Mouse (Mus musculus) CH12.LX (cell line): ENCODE data around the gene Tchp. TPM values are rescaled to one million over a fixed set of nuclear protein-coding genes. Genes with fewer than 3 reads are reported as not detected.

Experiments
- DNase-seq: peaks from one replicate; pipeline ENCODE4 v3.0.0-alpha.2; 2013; ENCODE audit errors: extremely low read depth
- H3K27ac ChIP-seq: 2 replicates; pipeline ENCODE4 v1.5.1; 2012; ENCODE audit warnings: low read depth, mild to moderate bottlenecking, control low read depth, moderate library complexity; ENCODE audit not compliant: insufficient read depth
- H3K27me3 ChIP-seq: replicated peaks from 2 replicates; pipeline ENCODE3; 2012; ENCODE audit warnings: inconsistent platforms
- H3K36me3 ChIP-seq, 2 experiments: replicated peaks in 1 of 2; 2 replicates each; pipeline versions ENCODE3 to v1.6.1; 2012; ENCODE audit warnings: inconsistent platforms in 1 of 2, low read length in 1 of 2, mild to moderate bottlenecking in 1 of 2, mixed read lengths in 1 of 2, moderate library complexity in 1 of 2; ENCODE audit not compliant: control insufficient read depth in 1 of 2, insufficient read depth in 1 of 2
- H3K4me1 ChIP-seq, 2 experiments: 2 replicates each; pipeline ENCODE4 v1.6.1; 2012; ENCODE audit warnings: inconsistent platforms in 1 of 2, moderate library complexity in 1 of 2; ENCODE audit not compliant: insufficient read depth in 2 of 2, control insufficient read depth in 1 of 2
- H3K4me2 ChIP-seq: 2 replicates; pipeline ENCODE4 v1.6.1; 2012; ENCODE audit warnings: low read depth, mild to moderate bottlenecking, control low read depth; ENCODE audit not compliant: poor library complexity, insufficient read depth, severe bottlenecking
- H3K4me3 ChIP-seq, 3 experiments: fragments of 150-350 bp in 1 of 3; sonication (generic) in 1 of 3; replicated peaks in 1 of 3; 2 replicates each; pipeline versions ENCODE3 to v1.5.1; 2011 to 2012; ENCODE audit warnings: low read depth in 2 of 3, low read length in 2 of 3, mild to moderate bottlenecking in 2 of 3, moderate library complexity in 2 of 3, control low read depth in 1 of 3, improper control_type of control experiment in 1 of 3, inconsistent platforms in 1 of 3, mixed read lengths in 1 of 3; ENCODE audit not compliant: poor library complexity in 1 of 3
- H3K79me2 ChIP-seq: replicated peaks from 2 replicates; pipeline ENCODE4 v1.6.1; 2012; ENCODE audit warnings: mild to moderate bottlenecking, moderate library complexity; ENCODE audit not compliant: control insufficient read depth, poor library complexity, insufficient read depth, severe bottlenecking; ENCODE audit errors: extremely low read depth
- H3K9ac ChIP-seq: 2 replicates; pipeline ENCODE4 v1.6.1; 2012; ENCODE audit warnings: low read depth, mild to moderate bottlenecking, control low read depth, moderate library complexity; ENCODE audit not compliant: insufficient read depth
- H3K9me3 ChIP-seq: replicated peaks from 2 replicates; pipeline ENCODE3; 2012; ENCODE audit warnings: low read length, inconsistent platforms, mixed read lengths
- CHD1 ChIP-seq: IDR thresholded peaks from 2 replicates; pipeline ENCODE4 v1.6.1; 2012; ENCODE audit warnings: low read depth, low read length, improper control_type of control experiment, inconsistent platforms
- CTCF ChIP-seq, 2 experiments: IDR thresholded peaks in 1 of 2; conservative IDR thresholded peaks in 1 of 2; 2 replicates each; pipeline ENCODE4 v1.5.1; 2011 to 2012; ENCODE audit warnings: low read depth in 2 of 2, low read length in 2 of 2, improper control_type of control experiment in 1 of 2, inconsistent platforms in 1 of 2, mild to moderate bottlenecking in 1 of 2, moderate library complexity in 1 of 2
- E2F4 ChIP-seq: IDR thresholded peaks from 2 replicates; pipeline ENCODE4 v1.6.1; 2011; ENCODE audit warnings: low read depth, low read length, improper control_type of control experiment; ENCODE audit not compliant: insufficient replicate concordance
- ELF1 ChIP-seq: IDR thresholded peaks from 2 replicates; pipeline ENCODE4 v1.6.1; 2014; ENCODE audit warnings: low read depth, mild to moderate bottlenecking, inconsistent platforms, low read length, improper control_type of control experiment
- EP300 ChIP-seq: IDR thresholded peaks from 2 replicates; pipeline ENCODE4 v1.6.1; 2011; ENCODE audit warnings: low read length, improper control_type of control experiment
- ETS1 ChIP-seq: conservative IDR thresholded peaks from 2 replicates; pipeline ENCODE4 v1.6.1; 2012; ENCODE audit warnings: low read depth, mild to moderate bottlenecking, inconsistent platforms, low read length, improper control_type of control experiment, moderate library complexity
- IRF4 ChIP-seq: IDR thresholded peaks from 2 replicates; pipeline ENCODE4 v1.6.1; 2014; ENCODE audit warnings: low read depth, mild to moderate bottlenecking, inconsistent platforms, low read length, improper control_type of control experiment
- JUN ChIP-seq: IDR thresholded peaks from 2 replicates; pipeline ENCODE4 v1.6.1; 2011; ENCODE audit warnings: low read depth, mild to moderate bottlenecking, low read length, improper control_type of control experiment, moderate library complexity; ENCODE audit not compliant: insufficient read depth
- MAFK ChIP-seq: IDR thresholded peaks from 2 replicates; pipeline ENCODE4 v1.6.1; 2011; ENCODE audit warnings: low read length, improper control_type of control experiment; ENCODE audit not compliant: insufficient replicate concordance
- MAZ ChIP-seq: IDR thresholded peaks from 2 replicates; pipeline ENCODE4 v1.6.1; 2012; ENCODE audit warnings: low read depth, mild to moderate bottlenecking, inconsistent platforms, low read length, improper control_type of control experiment, moderate library complexity
- MEF2A ChIP-seq: IDR thresholded peaks from 2 replicates; pipeline ENCODE4 v1.6.1; 2014; ENCODE audit warnings: low read depth, mild to moderate bottlenecking, inconsistent platforms, low read length, improper control_type of control experiment, borderline replicate concordance
- MXI1 ChIP-seq: IDR thresholded peaks from 2 replicates; pipeline ENCODE4 v1.6.1; 2011; ENCODE audit warnings: mild to moderate bottlenecking, low read depth, low read length, improper control_type of control experiment
- MYC ChIP-seq: IDR thresholded peaks from 2 replicates; pipeline ENCODE4 v1.6.1; 2011; ENCODE audit warnings: low read depth, mild to moderate bottlenecking, improper control_type of control experiment, low read length
- NRF1 ChIP-seq: IDR thresholded peaks from 2 replicates; pipeline ENCODE4 v1.6.1; 2014; ENCODE audit warnings: low read depth, mild to moderate bottlenecking, inconsistent platforms, low read length, improper control_type of control experiment, moderate library complexity
- PAX5 ChIP-seq: IDR thresholded peaks from 2 replicates; pipeline ENCODE4 v1.6.1; 2012; ENCODE audit warnings: low read length, inconsistent platforms, mixed read lengths
- POLR2AphosphoS2 ChIP-seq: IDR thresholded peaks from 2 replicates; pipeline ENCODE4 v1.6.1; 2011; ENCODE audit warnings: low read depth, low read length, improper control_type of control experiment
- SIN3A ChIP-seq: IDR thresholded peaks from 2 replicates; pipeline ENCODE4 v1.6.1; 2012; ENCODE audit warnings: low read length, improper control_type of control experiment, inconsistent platforms
- TCF12 ChIP-seq: IDR thresholded peaks from 2 replicates; pipeline ENCODE4 v1.6.1; 2014; ENCODE audit warnings: low read depth, mild to moderate bottlenecking, inconsistent platforms, low read length, improper control_type of control experiment
- USF1 ChIP-seq: IDR thresholded peaks from 2 replicates; pipeline ENCODE4 v1.6.1; 2014; ENCODE audit warnings: low read depth, mild to moderate bottlenecking, inconsistent platforms, low read length, improper control_type of control experiment
- USF2 ChIP-seq: conservative IDR thresholded peaks from 2 replicates; pipeline ENCODE4 v1.6.1; 2011; ENCODE audit warnings: low read depth, low read length, improper control_type of control experiment
- ZC3H11A ChIP-seq: IDR thresholded peaks from 2 replicates; pipeline ENCODE4 v1.6.1; 2012; ENCODE audit warnings: low read depth, mild to moderate bottlenecking, inconsistent platforms, low read length, improper control_type of control experiment
- ZMIZ1 ChIP-seq: IDR thresholded peaks from 2 replicates; pipeline ENCODE4 v1.6.1; 2012; ENCODE audit warnings: low read depth, mild to moderate bottlenecking, inconsistent platforms, low read length, improper control_type of control experiment
- dilution Hi-C: fragments of 300-500 bp; cut with MboI; formaldehyde crosslinking; loops from 2 replicates; pipeline ENCODE4 v1.14.3; 2020; ENCODE audit warnings: low sequenced_read_pairs; ENCODE audit not compliant: extremely low pct_unique_long_range_greater_than_20kb, extremely low pct_ligation_motif_present
- in situ Hi-C: fragments of 300-500 bp; cut with MboI; formaldehyde crosslinking; loops from 3 replicates; pipeline ENCODE4 v1.14.3; 2019; ENCODE audit warnings: low sequenced_read_pairs, low pct_ligation_motif_present, low pct_unique_long_range_greater_than_20kb, mixed read lengths
- polyA plus RNA-seq: library from polyadenylated mRNA; unstranded; fragments of >175 nt; gene quantifications from 2 replicates; pipeline ENCODE4 v1.2.1, GENCODE M21; 2012; ENCODE audit warnings: low read depth; ENCODE audit not compliant: insufficient read length
- total RNA-seq, 2 experiments: library from RNA; depleted of rRNA; stranded (reverse); fragments of 300-350 nt in 1 of 2; fragments of >200 nt in 1 of 2; gene quantifications; 2 replicates each; pipeline ENCODE4 v1.2.3; 2012 to 2014

Tchp gene
- total and polyA plus RNA-seq, 3 experiments: 4.3 to 11.6 (median 6.7) TPM

- DNase-seq: peak; percentile 72
- Histone ChIP-seq H3K79me2 (no peaks in the 10 kb centered on the region), H3K4me1 (peaks cover 5 to 42% of the 10 kb centered on the region in 2 experiments), H3K4me2 (no peak overlapping the region; the same call in 1 of the 2 replicates), H3K9me3 (no peaks in the 10 kb centered on the region), H3K9ac (no peak overlapping the region), H3K27ac (peak overlapping the region; percentile 31; the same call in 1 of the 2 replicates), H3K36me3 (peaks cover 73 to 89% of the 10 kb centered on the region in 2 experiments), H3K4me3 (no peak overlapping the region), H3K27me3 (no peaks in the 10 kb centered on the region)
- TF ChIP-seq ELF1 (no peak), ZMIZ1 (no peak), PAX5 (no peak), JUN (no peak), MAZ (no peak), MAFK (no peak), NRF1 (no peak), CTCF (conservative IDR thresholded peaks at IDR 0.05 in 1 of 2, IDR thresholded peaks at IDR 0.05 in 1 of 2; ENCODE audit: low read depth in 2 of 2, low read length in 2 of 2) (no peak), IRF4 (peak; percentile 83), ETS1 (no peak), EP300 (0 out of 2 replicates have a peak, but pooled peaks have one; percentile 12), CHD1 (no peak), MEF2A (no peak), POLR2AphosphoS2 (no peak), TCF12 (peak; percentile 22; the same call in 1 of the 2 replicates), E2F4 (no peak), MYC (0 out of 2 replicates have a peak, but pooled peaks have one; percentile 18), USF1 (no peak)
- in situ Hi-C loops (no loop called here), dilution Hi-C loops (no loop called here)
Measured at GRCm38 (mm10) chr5:114746886-114747285, 39.3 kb downstream of the Tchp start.

DNA sequence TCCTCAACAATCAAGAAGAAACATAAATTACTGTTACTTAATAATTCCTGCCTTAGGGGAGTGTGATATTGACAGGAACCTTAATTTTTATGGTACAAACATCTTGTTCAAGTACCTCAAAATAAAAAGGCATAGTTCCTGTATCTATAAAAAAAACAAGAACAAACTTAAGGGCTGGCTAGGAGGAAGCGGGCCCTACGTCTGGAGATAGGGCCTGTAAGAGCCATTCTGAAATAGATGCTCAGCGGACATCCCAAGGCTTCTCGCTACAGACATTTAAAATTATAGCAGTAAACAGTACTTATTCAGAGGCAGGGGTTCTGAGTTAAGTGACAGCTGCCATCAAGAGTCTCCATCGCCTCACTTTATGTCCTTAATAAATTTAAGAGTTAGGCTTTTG is 40.0 kb downstream of the Tchp start:
- no peak overlapping the region for H3K4me3 ChIP-seq
- no peak overlapping the region for H3K4me2 ChIP-seq
- no peaks in the 10 kb centered on the region for H3K9me3 ChIP-seq
- no peaks in the 10 kb centered on the region for H3K79me2 ChIP-seq
- peaks cover 74 to 88% of the 10 kb centered on the region in 2 experiments for H3K36me3 ChIP-seq
- no peaks in the 10 kb centered on the region for H3K27me3 ChIP-seq
- dilution Hi-C loops: no loop called here
- no peak overlapping the region for H3K9ac ChIP-seq
- TF ChIP-seq MXI1 (no peak), ZC3H11A (no peak), SIN3A (no peak), USF2 (no peak), ELF1 (no peak), TCF12 (no peak)
- TF ChIP-seq, all 38 proteins: peak for 0
- Histone ChIP-seq H3K4me1 (peaks cover 5 to 48% of the 10 kb centered on the region in 2 experiments), H3K27ac (no peak overlapping the region)
- no peak for DNase-seq
- in situ Hi-C loops: no loop called here
